Mouse (Mus musculus): ENCODE measurements around the gene Pde6h. TPM values are rescaled to one million over a fixed set of nuclear protein-coding genes. Genes with fewer than 3 reads are reported as not detected.
A peak's percentile ranks its signal among the peaks of the same experiment; 100 is the strongest.

The Pde6h gene
- total and polyA plus RNA-seq, 2 experiments from 2014 or later, result 0.04 to 0.19 TPM

GRCm38 (mm10) chr6:136897789-136898188 is 25.8 kb upstream of the Pde6h start:
- no peak overlapping the region for H3K9ac ChIP-seq (replicated peaks; ENCODE audit: low read depth, low read length)
- ATAC-seq (ENCODE audit: insufficient read depth, low read depth), result no peak
- peak overlapping the region; percentile 64 for H3K27ac ChIP-seq (ENCODE audit: low read depth)
- no peak for TF ChIP-seq EP300 (IDR thresholded peaks at IDR 0.05; ENCODE audit: low read depth)
- TF ChIP-seq CTCF (IDR thresholded peaks at IDR 0.05; ENCODE audit: low read depth), result no peak
- H3K4me2 ChIP-seq (ENCODE audit: low read depth, low read length), result no peak overlapping the region
- WGBS, result 45% methylated on average over 4 of the region's 4 CpGs
- no peaks in the 10 kb centered on the region for H3K9me3 ChIP-seq (replicated peaks; ENCODE audit: control insufficient read depth, low read length)
- H3K4me1 ChIP-seq (ENCODE audit: control insufficient read depth, insufficient read depth), result peaks cover 6% of the 10 kb centered on the region
- no peak overlapping the region for H3K4me3 ChIP-seq (ENCODE audit: low read depth, low read length)
- H3K36me3 ChIP-seq (replicated peaks; ENCODE audit: control insufficient read depth, insufficient read depth, low read length), result no peaks in the 10 kb centered on the region
- no peak for DNase-seq (ENCODE audit: low spot score)
- no peaks in the 10 kb centered on the region for H3K27me3 ChIP-seq (ENCODE audit: control insufficient read depth, insufficient read depth, low read length)

- H3K9me3 ChIP-seq (replicated peaks; ENCODE audit: control insufficient read depth, low read length), result no peaks in the 10 kb centered on the region
- no peak for TF ChIP-seq CTCF (IDR thresholded peaks at IDR 0.05; ENCODE audit: low read depth)
- no peak for TF ChIP-seq EP300 (IDR thresholded peaks at IDR 0.05; ENCODE audit: low read depth)
- 16% methylated on average over 4 of the region's 4 CpGs for WGBS
- H3K4me1 ChIP-seq (ENCODE audit: control insufficient read depth, insufficient read depth), result peaks cover 6% of the 10 kb centered on the region
- no peak overlapping the region for H3K9ac ChIP-seq (replicated peaks; ENCODE audit: low read depth, low read length)
- H3K4me3 ChIP-seq (ENCODE audit: low read depth, low read length), result no peak overlapping the region
- no peaks in the 10 kb centered on the region for H3K36me3 ChIP-seq (replicated peaks; ENCODE audit: control insufficient read depth, insufficient read depth, low read length)
- ATAC-seq (ENCODE audit: insufficient read depth, low read depth) (no peak; the same call in 1 of the 2 replicates), DNase-seq (ENCODE audit: low spot score) (no peak)
- H3K27me3 ChIP-seq (ENCODE audit: control insufficient read depth, insufficient read depth, low read length), result no peaks in the 10 kb centered on the region
- H3K27ac ChIP-seq (ENCODE audit: low read depth), result peak overlapping the region; percentile 64
- no peak overlapping the region for H3K4me2 ChIP-seq (ENCODE audit: low read depth, low read length)
Observed at GRCm38 (mm10) chr6:136898222-136898621, 25.4 kb upstream of the Pde6h start.

DNA sequence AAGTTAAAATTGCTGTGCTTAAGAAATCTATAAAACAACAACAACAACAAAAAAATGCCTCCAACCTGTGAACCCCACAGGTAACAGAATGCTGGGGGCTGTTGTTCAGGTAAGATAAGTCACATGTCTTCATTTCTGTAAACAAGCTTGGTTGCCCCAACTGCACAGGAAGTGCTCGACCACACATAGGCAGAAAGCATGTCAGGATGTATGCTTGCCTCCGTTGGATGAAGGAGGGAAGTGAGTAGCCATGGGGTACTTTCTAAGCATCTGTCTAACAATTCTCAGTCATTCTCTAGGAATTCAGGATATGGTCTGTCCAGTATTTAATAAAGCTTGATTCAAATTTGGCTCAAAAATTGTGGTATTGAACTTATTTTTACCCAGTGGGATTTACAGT is 24.7 kb upstream of the Pde6h start:
- Histone ChIP-seq H3K9me3 (replicated peaks; ENCODE audit: control insufficient read depth, low read length) (no peaks in the 10 kb centered on the region), H3K4me1 (ENCODE audit: control insufficient read depth, insufficient read depth) (peaks cover 6% of the 10 kb centered on the region), H3K36me3 (replicated peaks; ENCODE audit: control insufficient read depth, insufficient read depth, low read length) (no peaks in the 10 kb centered on the region), H3K4me2 (ENCODE audit: low read depth, low read length) (no peak overlapping the region), H3K9ac (replicated peaks; ENCODE audit: low read depth, low read length) (no peak overlapping the region), H3K27me3 (ENCODE audit: control insufficient read depth, insufficient read depth, low read length) (no peaks in the 10 kb centered on the region), H3K4me3 (ENCODE audit: low read depth, low read length) (no peak overlapping the region), H3K27ac (ENCODE audit: low read depth) (peak overlapping the region; percentile 64)
- 52% methylated on average over 2 of the region's 2 CpGs for WGBS
- TF ChIP-seq EP300 (IDR thresholded peaks at IDR 0.05; ENCODE audit: low read depth), result no peak
- TF ChIP-seq CTCF (IDR thresholded peaks at IDR 0.05; ENCODE audit: low read depth), result no peak
- no peak for DNase-seq (ENCODE audit: low spot score)
- ATAC-seq (ENCODE audit: insufficient read depth, low read depth), result no peak

- Histone ChIP-seq H3K9me3 (replicated peaks; ENCODE audit: control insufficient read depth, low read length) (no peaks in the 10 kb centered on the region), H3K27ac (ENCODE audit: low read depth) (peak overlapping the region; percentile 28; the same call in 1 of the 2 replicates), H3K9ac (replicated peaks; ENCODE audit: low read depth, low read length) (no peak overlapping the region), H3K36me3 (replicated peaks; ENCODE audit: control insufficient read depth, insufficient read depth, low read length) (no peaks in the 10 kb centered on the region), H3K4me2 (ENCODE audit: low read depth, low read length) (no peak overlapping the region), H3K27me3 (ENCODE audit: control insufficient read depth, insufficient read depth, low read length) (no peaks in the 10 kb centered on the region), H3K4me1 (ENCODE audit: control insufficient read depth, insufficient read depth) (peaks cover 6% of the 10 kb centered on the region), H3K4me3 (ENCODE audit: low read depth, low read length) (no peak overlapping the region)
- no peak for TF ChIP-seq EP300 (IDR thresholded peaks at IDR 0.05; ENCODE audit: low read depth)
- TF ChIP-seq CTCF (IDR thresholded peaks at IDR 0.05; ENCODE audit: low read depth), result no peak
- ATAC-seq (ENCODE audit: insufficient read depth, low read depth), result no peak
- WGBS, result 37% methylated on average over 4 of the region's 4 CpGs
- no peak for DNase-seq (ENCODE audit: low spot score)
Observed at GRCm38 (mm10) chr6:136900369-136901009, 23.1 kb upstream of the Pde6h start.

GRCm38 (mm10) chr6:136901010-136901409 is 22.6 kb upstream of the Pde6h start:
- 69% methylated on average over 2 of the region's 2 CpGs for WGBS
- no peak for DNase-seq (ENCODE audit: low spot score)
- no peak overlapping the region for H3K4me3 ChIP-seq (ENCODE audit: low read depth, low read length)
- no peaks in the 10 kb centered on the region for H3K27me3 ChIP-seq (ENCODE audit: control insufficient read depth, insufficient read depth, low read length)
- H3K9ac ChIP-seq (replicated peaks; ENCODE audit: low read depth, low read length), result no peak overlapping the region
- no peak overlapping the region for H3K27ac ChIP-seq (ENCODE audit: low read depth)
- no peak for ATAC-seq (ENCODE audit: insufficient read depth, low read depth)
- TF ChIP-seq CTCF (IDR thresholded peaks at IDR 0.05; ENCODE audit: low read depth) (no peak), EP300 (IDR thresholded peaks at IDR 0.05; ENCODE audit: low read depth) (no peak)
- no peaks in the 10 kb centered on the region for H3K36me3 ChIP-seq (replicated peaks; ENCODE audit: control insufficient read depth, insufficient read depth, low read length)
- H3K9me3 ChIP-seq (replicated peaks; ENCODE audit: control insufficient read depth, low read length), result no peaks in the 10 kb centered on the region
- peaks cover 6% of the 10 kb centered on the region for H3K4me1 ChIP-seq (ENCODE audit: control insufficient read depth, insufficient read depth)
- H3K4me2 ChIP-seq (ENCODE audit: low read depth, low read length), result no peak overlapping the region

GRCm38 (mm10) chr6:136902527-136902926 is 21.1 kb upstream of the Pde6h start:
- H3K27me3 ChIP-seq (ENCODE audit: control insufficient read depth, insufficient read depth, low read length), result no peaks in the 10 kb centered on the region
- peaks cover 9% of the 10 kb centered on the region for H3K4me1 ChIP-seq (ENCODE audit: control insufficient read depth, insufficient read depth)
- H3K9ac ChIP-seq (replicated peaks; ENCODE audit: low read depth, low read length), result no peak overlapping the region
- WGBS, result 78% methylated on average over 9 of the region's 9 CpGs
- H3K36me3 ChIP-seq (replicated peaks; ENCODE audit: control insufficient read depth, insufficient read depth, low read length), result no peaks in the 10 kb centered on the region
- H3K4me3 ChIP-seq (ENCODE audit: low read depth, low read length), result no peak overlapping the region
- H3K4me2 ChIP-seq (ENCODE audit: low read depth, low read length), result no peak overlapping the region
- DNase-seq (ENCODE audit: low spot score), result no peak
- ATAC-seq (ENCODE audit: insufficient read depth, low read depth), result no peak
- H3K27ac ChIP-seq (ENCODE audit: low read depth), result no peak overlapping the region
- TF ChIP-seq CTCF (IDR thresholded peaks at IDR 0.05; ENCODE audit: low read depth) (no peak), EP300 (IDR thresholded peaks at IDR 0.05; ENCODE audit: low read depth) (no peak)
- H3K9me3 ChIP-seq (replicated peaks; ENCODE audit: control insufficient read depth, low read length), result no peaks in the 10 kb centered on the region

Data from heart, postnatal 0 days (tissue).